Mouse (Mus musculus) brain, embryonic 14.5 days (tissue): ENCODE results near the gene Bfar.

Experiments
- CTCF ChIP-seq: fragments of 200-500 bp; IDR thresholded peaks from 2 replicates; pipeline ENCODE4 v1.5.1; 2012; ENCODE audit warnings: inconsistent platforms, mild to moderate bottlenecking, moderate library complexity, borderline replicate concordance; ENCODE audit not compliant: insufficient read depth, insufficient read length; ENCODE audit errors: extremely low read depth
- POLR2A ChIP-seq: fragments of 200-500 bp; IDR thresholded peaks from 2 replicates; pipeline ENCODE4 v1.6.1; 2012; ENCODE audit warnings: mild to moderate bottlenecking, inconsistent platforms, borderline replicate concordance; ENCODE audit not compliant: poor library complexity, insufficient read depth, insufficient read length, severe bottlenecking; ENCODE audit errors: extremely low read depth

- no peak for TF ChIP-seq CTCF
- TF ChIP-seq POLR2A = no peak
Measured at GRCm38 (mm10) chr16:13727811-13728335, 56.2 kb downstream of the Bfar start.
